8 mouse cellular contexts compared by ENCODE assay signal in the genomic region with DNA sequence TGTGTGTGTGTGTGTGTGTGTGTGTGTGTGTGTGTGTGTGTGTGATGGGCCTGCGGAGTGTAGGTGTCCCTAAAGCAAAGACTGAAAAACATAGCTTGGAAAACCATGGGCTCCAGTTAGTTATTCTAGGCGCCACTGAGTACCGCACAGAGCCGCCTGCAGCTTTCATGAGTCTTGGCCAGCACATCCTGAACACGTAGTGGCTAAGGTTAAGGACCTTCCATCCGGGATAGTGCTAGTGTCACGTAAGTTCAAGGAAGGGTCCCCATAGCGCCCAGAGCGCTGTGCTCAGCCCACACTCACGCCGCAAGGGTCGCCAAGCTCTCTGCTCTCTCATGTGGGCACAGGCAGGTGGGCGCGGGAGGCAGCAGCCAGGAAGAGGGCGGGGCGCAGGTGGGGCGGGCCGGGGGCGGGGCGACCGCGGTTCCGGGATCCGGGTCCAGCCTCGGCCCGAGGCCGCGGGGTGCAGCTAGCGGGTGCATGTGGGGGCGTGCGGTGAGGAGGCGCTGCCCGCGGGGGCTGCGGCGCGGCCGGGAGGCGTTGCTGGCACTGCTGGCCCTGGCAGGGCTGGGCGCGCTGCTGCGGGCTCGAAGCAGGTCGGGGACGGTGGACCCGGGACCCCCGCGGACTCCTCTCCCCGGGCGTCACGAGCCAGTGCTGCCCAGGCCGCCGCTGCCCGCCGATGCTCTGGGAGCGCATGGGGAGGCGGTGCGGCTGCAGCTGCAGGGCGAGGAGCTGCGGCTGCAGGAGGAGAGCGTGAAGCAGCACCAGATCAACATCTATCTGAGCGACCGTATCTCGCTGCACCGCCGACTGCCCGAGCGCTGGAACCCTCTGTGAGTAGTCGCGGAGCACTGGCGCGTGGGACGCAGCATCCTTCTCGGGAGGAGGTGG. TPM values are rescaled to one million over a fixed set of nuclear protein-coding genes. Genes with fewer than 3 reads are reported as not detected.
DNase-seq lines count a peak whose midpoint lies in the region; ATAC-seq and TF ChIP-seq lines count a peak whose summit lies in the region.

A gene (plus strand): TSS at position 417 of the 894 bp plus-strand sequence.

- TF ChIP-seq POLR2A in kidney, adult 2 months (IDR thresholded peaks at IDR 0.05; ENCODE audit: low read depth, low read length): no peak

- peak; percentile 4 for DNase-seq in kidney, adult 11 months
- DNase-seq in kidney, adult 9 months: no peak
- no peak for DNase-seq in kidney, adult 2 months
- DNase-seq in lung, postnatal 0 days (ENCODE audit: low spot score): peak; percentile 15
- DNase-seq in right cerebral cortex, adult 2 months (ENCODE audit: low spot score in 2 of 2): peak; percentile 36 to 44
- DNase-seq in ovary, adult 18-20 months (ENCODE audit: low spot score): no peak

- peaks cover 13% of the 10 kb centered on the region for H3K4me1 ChIP-seq in forebrain, embryonic 15.5 days
- no peaks in the 10 kb centered on the region for H3K4me1 ChIP-seq in kidney, adult 2 months (ENCODE audit: control insufficient read depth, insufficient read depth, low read length)
- no peaks in the 10 kb centered on the region for H3K4me1 ChIP-seq in lung, postnatal 0 days (ENCODE audit: insufficient read depth, low read depth, low read length)

- no peak for TF ChIP-seq CTCF in kidney, adult 2 months (conservative IDR thresholded peaks at IDR 0.05; ENCODE audit: insufficient read depth, insufficient read length, low read depth, low read length)
- no peak for TF ChIP-seq CTCF in lung, postnatal 0 days (IDR thresholded peaks at IDR 0.05)

- H3K27me3 ChIP-seq in forebrain, embryonic 15.5 days: peaks cover 30% of the 10 kb centered on the region
- H3K27me3 ChIP-seq in kidney, adult 2 months (replicated peaks; ENCODE audit: control insufficient read depth, insufficient read depth, low read length): no peaks in the 10 kb centered on the region
- H3K27me3 ChIP-seq in lung, postnatal 0 days (replicated peaks; ENCODE audit: insufficient read depth, low read length): 0 out of 2 replicates have a peak, but pooled peaks cover 16% of the 10 kb centered on the region

- H3K4me3 ChIP-seq in forebrain, embryonic 15.5 days: peak within 1 kb of the TSS; percentile 71
- peak within 1 kb of the TSS; percentile 64 for H3K4me3 ChIP-seq in kidney, adult 2 months (ENCODE audit: insufficient read depth, low read depth, low read length)
- peak within 1 kb of the TSS; percentile 52 for H3K4me3 ChIP-seq in lung, postnatal 0 days (ENCODE audit: low read depth, low read length)

- no peak within 1 kb of the TSS for H3K27ac ChIP-seq in forebrain, embryonic 15.5 days (replicated peaks)
- no peak within 1 kb of the TSS for H3K27ac ChIP-seq in kidney, adult 2 months (ENCODE audit: insufficient read depth, low read depth, low read length)
- no peak within 1 kb of the TSS for H3K27ac ChIP-seq in lung, postnatal 0 days (ENCODE audit: low read length)

- no peak for TF ChIP-seq EP300 in lung, postnatal 0 days (IDR thresholded peaks at IDR 0.05)

- H3K36me3 ChIP-seq in forebrain, embryonic 15.5 days: no peaks in the 10 kb centered on the region
- no peaks in the 10 kb centered on the region for H3K36me3 ChIP-seq in kidney, adult 2 months (ENCODE audit: control insufficient read depth, insufficient read depth, low read length)
- no peaks in the 10 kb centered on the region for H3K36me3 ChIP-seq in lung, postnatal 0 days (ENCODE audit: insufficient read depth, low read length)

- peak within 1 kb of the TSS; percentile 65 for H3K9ac ChIP-seq in forebrain, embryonic 15.5 days (replicated peaks)
- no peak within 1 kb of the TSS; the same call in 1 of the 2 replicates for H3K9ac ChIP-seq in lung, postnatal 0 days (replicated peaks; ENCODE audit: low read depth)

- 1% methylated on average over 62 of the region's 74 CpGs for WGBS in forebrain, embryonic 15.5 days
- 3% methylated on average over 74 of the region's 74 CpGs for WGBS in kidney, adult 2 months
- WGBS in lung, postnatal 0 days: 2% methylated on average over 51 of the region's 74 CpGs

- H3K9me3 ChIP-seq in forebrain, embryonic 15.5 days: no peaks in the 10 kb centered on the region
- no peaks in the 10 kb centered on the region for H3K9me3 ChIP-seq in lung, postnatal 0 days (ENCODE audit: low read length)

- ATAC-seq in activated CD4-positive, CD25-positive, alpha-beta regulatory T cell, adult 4 months: peak; percentile 74
- peak; percentile 79 for ATAC-seq in forebrain, embryonic 15.5 days (replicated peaks)
- peak; percentile 71 for ATAC-seq in lung, postnatal 0 days

- peak within 1 kb of the TSS; percentile 99 for H3K4me2 ChIP-seq in forebrain, embryonic 15.5 days (replicated peaks)
- H3K4me2 ChIP-seq in lung, postnatal 0 days (replicated peaks; ENCODE audit: low read depth, low read length): peak within 1 kb of the TSS; percentile 97

RNA-seq across cellular contexts. Expression of the gene that starts here (rescaled TPM):
- polyA plus RNA-seq in activated CD4-positive, CD25-positive, alpha-beta regulatory T cell, adult 4 months (2017; shearing (Covaris generic)): 1 to 10 TPM; 4.4 to 8.1 TPM
- polyA plus RNA-seq in forebrain, embryonic 15.5 days (2015; fragmentation: Nextera tagmentation; extraction: Ambion mirVana): 1.2 and 1.3 TPM in 2 replicates
- 3.1 and 3.6 TPM in 2 replicates for polyA plus RNA-seq in kidney, adult 2 months (2012; rRNA removed)
- polyA plus RNA-seq in lung, postnatal 0 days (2015; fragmentation: Nextera tagmentation; extraction: Ambion mirVana): 2.9 and 3.2 TPM in 2 replicates

Comparison
In these comparisons a context has a peak if more than half of its experiments do, and no peak if none do; other contexts are left out.
1. DNase-seq: peak in kidney, adult 11 months (single experiment), lung, postnatal 0 days (single experiment) and right cerebral cortex, adult 2 months (2 of 2); none in kidney, adult 9 months (single experiment), kidney, adult 2 months (single experiment) and ovary, adult 18-20 months (single experiment).
2. Peak in every context shown above with its lines, with median percentiles within 50 percentile points of each other: ATAC-seq and H3K4me3 ChIP-seq.